Mouse (Mus musculus) layer of hippocampus, adult 9-11 months (tissue): Measurements from ENCODE around the gene Plekha6.

Source experiments
- DNase-seq: peaks from one replicate; pipeline ENCODE4 v3.0.0; 2022

Gene Plekha6

GRCm38 (mm10) chr1:133182706-133183095 lies 18.7 kb downstream of the Plekha6 start:
- DNase-seq: no peak

- no peak for DNase-seq
Observed at GRCm38 (mm10) chr1:133183141-133183925, 19.3 kb downstream of the Plekha6 start.

- no peak for DNase-seq
Observed at GRCm38 (mm10) chr1:133187948-133188680, 24.1 kb downstream of the Plekha6 start.

GRCm38 (mm10) chr1:133188719-133189118 lies 24.7 kb downstream of the Plekha6 start:
- DNase-seq: no peak

- no peak for DNase-seq
Observed at GRCm38 (mm10) chr1:133189471-133189870, 25.5 kb downstream of the Plekha6 start.

- no peak for DNase-seq
Observed at GRCm38 (mm10) chr1:133190550-133190949, 26.5 kb downstream of the Plekha6 start.

GRCm38 (mm10) chr1:133196181-133196580 lies 32.2 kb downstream of the Plekha6 start:
- DNase-seq: no peak

GRCm38 (mm10) chr1:133197266-133197665 lies 33.3 kb downstream of the Plekha6 start:
- no peak for DNase-seq

- no peak for DNase-seq
Observed at GRCm38 (mm10) chr1:133199706-133200105, 35.7 kb downstream of the Plekha6 start.

- no peak for DNase-seq
Observed at GRCm38 (mm10) chr1:133201499-133201898, 37.5 kb downstream of the Plekha6 start.

GRCm38 (mm10) chr1:133203701-133204100 lies 39.7 kb downstream of the Plekha6 start:
- no peak for DNase-seq

- DNase-seq: no peak
Observed at GRCm38 (mm10) chr1:133204341-133204849, 40.4 kb downstream of the Plekha6 start.

GRCm38 (mm10) chr1:133204985-133205384 lies 41.0 kb downstream of the Plekha6 start:
- no peak for DNase-seq

GRCm38 (mm10) chr1:133208086-133208815 lies 44.2 kb downstream of the Plekha6 start:
- no peak for DNase-seq

- DNase-seq: no peak
Observed at GRCm38 (mm10) chr1:133209036-133209435, 45.0 kb downstream of the Plekha6 start.

- no peak for DNase-seq
Observed at GRCm38 (mm10) chr1:133209482-133209881, 45.5 kb downstream of the Plekha6 start.

- DNase-seq: peak; percentile 62
Observed at GRCm38 (mm10) chr1:133209901-133210516, 46.0 kb downstream of the Plekha6 start.

GRCm38 (mm10) chr1:133210766-133211165 lies 46.8 kb downstream of the Plekha6 start:
- no peak for DNase-seq

GRCm38 (mm10) chr1:133212273-133212672 lies 48.3 kb downstream of the Plekha6 start:
- no peak for DNase-seq

- no peak for DNase-seq
Observed at GRCm38 (mm10) chr1:133213098-133213497, 49.1 kb downstream of the Plekha6 start.

- no peak for DNase-seq
Observed at GRCm38 (mm10) chr1:133213901-133214300, 49.9 kb downstream of the Plekha6 start.

- DNase-seq: no peak
Observed at GRCm38 (mm10) chr1:133214672-133215359, 50.8 kb downstream of the Plekha6 start.
